ENCODE assay signal across 9 mouse cellular contexts in the genomic region with DNA sequence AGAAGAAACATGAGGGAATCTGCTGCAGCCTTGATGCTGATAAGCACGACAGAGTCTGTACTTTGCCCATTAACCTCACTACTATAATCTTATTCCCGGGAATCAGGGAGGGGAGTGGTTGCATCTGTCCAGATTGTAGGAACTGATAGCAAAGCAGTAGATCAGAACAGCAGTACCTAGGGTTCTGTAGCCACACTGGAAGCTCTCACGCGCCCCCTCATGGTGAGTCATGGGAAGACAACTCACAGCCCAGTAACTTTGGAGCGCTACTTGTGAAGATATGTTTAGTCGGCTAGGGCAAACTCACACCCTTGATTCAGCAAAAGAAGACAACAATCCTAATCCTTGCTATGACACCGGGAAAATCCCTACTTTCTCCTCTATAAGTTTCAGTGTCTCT. TPM values are rescaled to one million over a fixed set of nuclear protein-coding genes. Genes with fewer than 3 reads are reported as not detected.
DNase-seq lines count a peak whose midpoint lies in the region; ATAC-seq and TF ChIP-seq lines count a peak whose summit lies in the region.
"Had no signal": no experiment of that assay in that cellular context is flagged by ENCODE, and none has a peak within 500 bp of the region (broad histone marks: within the 10 kb centered on the region; RNA-seq: fewer than 3 reads in every experiment).

No protein-coding gene starts in this region.

- peak; percentile 79 for TF ChIP-seq CTCF in kidney, postnatal 0 days (IDR thresholded peaks at IDR 0.05; ENCODE audit: low read depth)

- no peak overlapping the region for H3K27ac ChIP-seq in forebrain, embryonic 12.5 days
- H3K27ac ChIP-seq in kidney, postnatal 0 days, result no peak overlapping the region
- no peak overlapping the region for H3K27ac ChIP-seq in limb, embryonic 11.5 days (replicated peaks; ENCODE audit: low read depth, low read length)
- H3K27ac ChIP-seq: neural tube, embryonic 13.5 days had no signal

- peak; percentile 22 for DNase-seq in thymus, postnatal 14 days
- no peak for DNase-seq in thymus, postnatal 0 days (ENCODE audit: low spot score)
- peak; percentile 85 for DNase-seq in brain, adult 2 months (ENCODE audit: low read depth, low spot score)
- DNase-seq in kidney, postnatal 0 days (ENCODE audit: low spot score), result peak; percentile 51
- peak; percentile 50 for DNase-seq in limb, embryonic 11.5 days (ENCODE audit: low spot score)
- DNase-seq in right cerebral cortex, postnatal 25 days, result peak; percentile 72

- WGBS in forebrain, embryonic 12.5 days, result 48% methylated on average over 7 of the region's 7 CpGs
- 45% methylated on average over 7 of the region's 7 CpGs for WGBS in kidney, postnatal 0 days
- 48% methylated on average over 7 of the region's 7 CpGs for WGBS in limb, embryonic 11.5 days

- no peak overlapping the region for H3K4me3 ChIP-seq in forebrain, embryonic 12.5 days (replicated peaks)
- H3K4me3 ChIP-seq in kidney, postnatal 0 days (replicated peaks; ENCODE audit: low read depth, low read length), result no peak overlapping the region
- H3K4me3 ChIP-seq in limb, embryonic 11.5 days (ENCODE audit: low read depth, low read length), result no peak overlapping the region
- H3K4me3 ChIP-seq: neural tube, embryonic 13.5 days had no signal

- no peak overlapping the region for H3K9ac ChIP-seq in forebrain, embryonic 12.5 days
- no peak overlapping the region for H3K9ac ChIP-seq in kidney, postnatal 0 days (ENCODE audit: low read depth, low read length)
- no peak overlapping the region for H3K9ac ChIP-seq in limb, embryonic 11.5 days (ENCODE audit: low read length)
- H3K9ac ChIP-seq: neural tube, embryonic 13.5 days had no signal

- no peaks in the 10 kb centered on the region for H3K4me1 ChIP-seq in forebrain, embryonic 12.5 days
- no peaks in the 10 kb centered on the region for H3K4me1 ChIP-seq in kidney, postnatal 0 days (replicated peaks; ENCODE audit: insufficient read depth, low read length)
- H3K4me1 ChIP-seq in limb, embryonic 11.5 days (ENCODE audit: control insufficient read depth, insufficient read depth, low read length), result no peaks in the 10 kb centered on the region
- H3K4me1 ChIP-seq: neural tube, embryonic 13.5 days had no signal

- H3K4me2 ChIP-seq in forebrain, embryonic 12.5 days, result no peak overlapping the region
- H3K4me2 ChIP-seq in kidney, postnatal 0 days (ENCODE audit: low read length), result no peak overlapping the region
- no peak overlapping the region for H3K4me2 ChIP-seq in limb, embryonic 11.5 days (ENCODE audit: low read depth, severe bottlenecking)
- H3K4me2 ChIP-seq: neural tube, embryonic 13.5 days had no signal

- 0 out of 2 replicates have a peak, but pooled peaks have one; percentile 23 for ATAC-seq in forebrain, embryonic 12.5 days (ENCODE audit: low FRiP score)
- ATAC-seq in kidney, postnatal 0 days (replicated peaks; ENCODE audit: low FRiP score, low read depth), result no peak
- no peak for ATAC-seq in limb, embryonic 11.5 days (ENCODE audit: insufficient number of reproducible peaks, low FRiP score, low TSS enrichment, low read depth)
- ATAC-seq in inflammation-experienced regulatory T-cells, adult 6 months, result no peak

- H3K9me3 ChIP-seq in forebrain, embryonic 12.5 days, result no peaks in the 10 kb centered on the region
- no peaks in the 10 kb centered on the region for H3K9me3 ChIP-seq in kidney, postnatal 0 days (replicated peaks; ENCODE audit: low read length)
- no peaks in the 10 kb centered on the region for H3K9me3 ChIP-seq in limb, embryonic 11.5 days (ENCODE audit: control insufficient read depth, low read length)
- H3K9me3 ChIP-seq: neural tube, embryonic 13.5 days had no signal

- H3K36me3 ChIP-seq in forebrain, embryonic 12.5 days (replicated peaks), result no peaks in the 10 kb centered on the region
- H3K36me3 ChIP-seq in kidney, postnatal 0 days (ENCODE audit: insufficient read depth, low read length), result no peaks in the 10 kb centered on the region
- H3K36me3 ChIP-seq in limb, embryonic 11.5 days (ENCODE audit: control insufficient read depth, insufficient read depth, low read length), result no peaks in the 10 kb centered on the region
- H3K36me3 ChIP-seq: neural tube, embryonic 13.5 days had no signal

- no peaks in the 10 kb centered on the region for H3K27me3 ChIP-seq in forebrain, embryonic 12.5 days
- no peaks in the 10 kb centered on the region for H3K27me3 ChIP-seq in kidney, postnatal 0 days (ENCODE audit: insufficient read depth, low read length)
- H3K27me3 ChIP-seq in limb, embryonic 11.5 days (ENCODE audit: control insufficient read depth, insufficient read depth, low read length), result no peaks in the 10 kb centered on the region
- H3K27me3 ChIP-seq: neural tube, embryonic 13.5 days had no signal

RNA-seq across cellular contexts. Expression of gene Iqub, which starts 58.8 kb away (rescaled TPM):
- polyA plus RNA-seq in thymus, postnatal 0 days (2015; fragmentation: Nextera tagmentation; extraction: Ambion mirVana), result 0.08 and 0.16 TPM in 2 replicates
- 0.62 and 0.96 TPM in 2 replicates for polyA plus RNA-seq in forebrain, embryonic 12.5 days (2016; fragmentation: Nextera tagmentation; extraction: Ambion mirVana)
- polyA plus RNA-seq in kidney, postnatal 0 days (2015; fragmentation: Nextera tagmentation; extraction: Ambion mirVana), result 0.03 and 0.06 TPM in 2 replicates
- polyA plus RNA-seq in limb, embryonic 11.5 days (2014; fragmentation: Nextera tagmentation; extraction: Ambion mirVana), result 0.04 TPM in 1 of 2 replicates, not detected in the other
- not detected for polyA plus RNA-seq in inflammation-experienced regulatory T-cells, adult 6 months (2017; shearing (Covaris generic))
